Mouse (Mus musculus): ENCODE measurements at regions not wholly inside any gene's neighbourhood (a gene's known extent, or its start where the extent isn't known, plus 50 kb on each side); places are given as distances from the start of the nearest gene placed in this dataset.
A peak's percentile ranks its signal among the peaks of the same experiment; 100 is the strongest.

GRCm38 (mm10) chr9:24833766-24834165, 59.7 kb upstream of the Tbx20 start:
- DNase-seq (ENCODE audit: low read depth in 3 of 3, low spot score in 3 of 3), result no peak
- Histone ChIP-seq H3K27me3 (ENCODE audit: control insufficient read depth, insufficient read depth, low read length) (no peaks in the 10 kb centered on the region), H3K27ac (no peak overlapping the region), H3K4me1 (replicated peaks; ENCODE audit: control insufficient read depth in 2 of 2, insufficient read depth in 2 of 2, low read length in 1 of 2) (no peaks in the 10 kb centered on the region), H3K9ac (replicated peaks) (no peak overlapping the region), H3K4me2 (ENCODE audit: low read depth) (no peak overlapping the region), H3K9me3 (ENCODE audit: control insufficient read depth, low read length) (no peaks in the 10 kb centered on the region), H3K36me3 (replicated peaks; ENCODE audit: control insufficient read depth, insufficient read depth, low read depth) (no peaks in the 10 kb centered on the region), H3K4me3 (ENCODE audit: insufficient read depth in 1 of 2, low read depth in 2 of 2, low read length in 2 of 2) (no peak overlapping the region)
- ATAC-seq (ENCODE audit: insufficient read depth), result no peak
- 60% methylated on average over 7 of the region's 7 CpGs for WGBS (ENCODE audit: insufficient replicate concordance)
- TF ChIP-seq EP300 (IDR thresholded peaks at IDR 0.05; ENCODE audit: low read depth) (no peak), CTCF (IDR thresholded peaks at IDR 0.05; ENCODE audit: low read depth) (no peak)

GRCm38 (mm10) chr9:24848210-24848609, 74.1 kb upstream of the Tbx20 start:
- ATAC-seq (ENCODE audit: insufficient read depth), result peak; percentile 31; the same call in 1 of the 2 replicates
- DNase-seq (ENCODE audit: low read depth in 3 of 3, low spot score in 3 of 3), result peak in 1 of 3 experiments; percentile 7

GRCm38 (mm10) chr9:24859459-24859858, 85.4 kb upstream of the Tbx20 start:
- no peak for DNase-seq (ENCODE audit: low read depth in 3 of 3, low spot score in 3 of 3)
- H3K4me2 ChIP-seq (ENCODE audit: low read depth), result no peak overlapping the region
- peaks cover 0 to 4% of the 10 kb centered on the region in 2 experiments; a peak in 1 of 4 replicates for H3K4me1 ChIP-seq (replicated peaks; ENCODE audit: control insufficient read depth in 2 of 2, insufficient read depth in 2 of 2, low read length in 1 of 2)
- ATAC-seq (ENCODE audit: insufficient read depth), result no peak
- no peak overlapping the region for H3K9ac ChIP-seq (replicated peaks)
- TF ChIP-seq EP300 (IDR thresholded peaks at IDR 0.05; ENCODE audit: low read depth), result no peak
- no peak for TF ChIP-seq CTCF (IDR thresholded peaks at IDR 0.05; ENCODE audit: low read depth)
- no peaks in the 10 kb centered on the region for H3K36me3 ChIP-seq (replicated peaks; ENCODE audit: control insufficient read depth, insufficient read depth, low read depth)
- H3K27ac ChIP-seq, result no peak overlapping the region
- 40% methylated on average over 2 of the region's 2 CpGs for WGBS (ENCODE audit: insufficient replicate concordance)
- no peaks in the 10 kb centered on the region for H3K9me3 ChIP-seq (ENCODE audit: control insufficient read depth, low read length)
- H3K4me3 ChIP-seq (ENCODE audit: insufficient read depth in 1 of 2, low read depth in 2 of 2, low read length in 2 of 2), result no peak overlapping the region
- no peaks in the 10 kb centered on the region for H3K27me3 ChIP-seq (ENCODE audit: control insufficient read depth, insufficient read depth, low read length)

More at GRCm38 (mm10) chr9:24848210-24848609, 74.1 kb upstream of the Tbx20 start:
- no peaks in the 10 kb centered on the region for H3K9me3 ChIP-seq (ENCODE audit: control insufficient read depth, low read length)
- peak; percentile 47 for TF ChIP-seq EP300 (IDR thresholded peaks at IDR 0.05; ENCODE audit: low read depth)
- no peak for TF ChIP-seq CTCF (IDR thresholded peaks at IDR 0.05; ENCODE audit: low read depth)
- no peak overlapping the region for H3K27ac ChIP-seq
- no peak overlapping the region for H3K4me2 ChIP-seq (ENCODE audit: low read depth)
- H3K4me1 ChIP-seq (replicated peaks; ENCODE audit: control insufficient read depth in 2 of 2, insufficient read depth in 2 of 2, low read length in 1 of 2), result peaks cover 0 to 7% of the 10 kb centered on the region in 2 experiments; a peak in 1 of 4 replicates
- no peaks in the 10 kb centered on the region for H3K36me3 ChIP-seq (replicated peaks; ENCODE audit: control insufficient read depth, insufficient read depth, low read depth)
- H3K4me3 ChIP-seq (ENCODE audit: insufficient read depth in 1 of 2, low read depth in 2 of 2, low read length in 2 of 2), result no peak overlapping the region
- H3K27me3 ChIP-seq (ENCODE audit: control insufficient read depth, insufficient read depth, low read length), result no peaks in the 10 kb centered on the region
- H3K9ac ChIP-seq (replicated peaks), result no peak overlapping the region
- 13% methylated on average over 7 of the region's 7 CpGs for WGBS (ENCODE audit: insufficient replicate concordance)

GRCm38 (mm10) chr9:24866390-24867173, 92.5 kb upstream of the Tbx20 start:
- no peak overlapping the region for H3K27ac ChIP-seq
- no peaks in the 10 kb centered on the region for H3K4me1 ChIP-seq (replicated peaks; ENCODE audit: control insufficient read depth in 2 of 2, insufficient read depth in 2 of 2, low read length in 1 of 2)
- no peak overlapping the region for H3K9ac ChIP-seq (replicated peaks)
- H3K4me3 ChIP-seq (ENCODE audit: insufficient read depth in 1 of 2, low read depth in 2 of 2, low read length in 2 of 2), result no peak overlapping the region
- H3K4me2 ChIP-seq (ENCODE audit: low read depth), result no peak overlapping the region
- DNase-seq (ENCODE audit: low read depth in 3 of 3, low spot score in 3 of 3) (no peak), ATAC-seq (ENCODE audit: insufficient read depth) (no peak)
- no peaks in the 10 kb centered on the region for H3K27me3 ChIP-seq (ENCODE audit: control insufficient read depth, insufficient read depth, low read length)
- H3K9me3 ChIP-seq (ENCODE audit: control insufficient read depth, low read length), result no peaks in the 10 kb centered on the region
- WGBS (ENCODE audit: insufficient replicate concordance), result 44% methylated on average over 4 of the region's 4 CpGs
- TF ChIP-seq EP300 (IDR thresholded peaks at IDR 0.05; ENCODE audit: low read depth) (no peak), CTCF (IDR thresholded peaks at IDR 0.05; ENCODE audit: low read depth) (no peak)
- no peaks in the 10 kb centered on the region for H3K36me3 ChIP-seq (replicated peaks; ENCODE audit: control insufficient read depth, insufficient read depth, low read depth)

GRCm38 (mm10) chr9:24868746-24869145, 94.6 kb upstream of the Tbx20 start:
- H3K27me3 ChIP-seq (ENCODE audit: control insufficient read depth, insufficient read depth, low read length), result no peaks in the 10 kb centered on the region
- H3K9me3 ChIP-seq (ENCODE audit: control insufficient read depth, low read length), result no peaks in the 10 kb centered on the region
- H3K9ac ChIP-seq (replicated peaks), result no peak overlapping the region
- no peak overlapping the region for H3K4me2 ChIP-seq (ENCODE audit: low read depth)
- no peak for ATAC-seq (ENCODE audit: insufficient read depth)
- H3K4me3 ChIP-seq (ENCODE audit: insufficient read depth in 1 of 2, low read depth in 2 of 2, low read length in 2 of 2), result no peak overlapping the region
- H3K36me3 ChIP-seq (replicated peaks; ENCODE audit: control insufficient read depth, insufficient read depth, low read depth), result no peaks in the 10 kb centered on the region
- TF ChIP-seq EP300 (IDR thresholded peaks at IDR 0.05; ENCODE audit: low read depth), result no peak
- TF ChIP-seq CTCF (IDR thresholded peaks at IDR 0.05; ENCODE audit: low read depth), result no peak
- no peak overlapping the region for H3K27ac ChIP-seq
- H3K4me1 ChIP-seq (replicated peaks; ENCODE audit: control insufficient read depth in 2 of 2, insufficient read depth in 2 of 2, low read length in 1 of 2), result no peaks in the 10 kb centered on the region
- no peak for DNase-seq (ENCODE audit: low read depth in 3 of 3, low spot score in 3 of 3)
- WGBS (ENCODE audit: insufficient replicate concordance), result 51% methylated on average over 1 of the region's 1 CpGs

Data from liver, embryonic 14.5 days (tissue).